11 mouse cellular contexts compared by ENCODE assay signal in the genomic region with DNA sequence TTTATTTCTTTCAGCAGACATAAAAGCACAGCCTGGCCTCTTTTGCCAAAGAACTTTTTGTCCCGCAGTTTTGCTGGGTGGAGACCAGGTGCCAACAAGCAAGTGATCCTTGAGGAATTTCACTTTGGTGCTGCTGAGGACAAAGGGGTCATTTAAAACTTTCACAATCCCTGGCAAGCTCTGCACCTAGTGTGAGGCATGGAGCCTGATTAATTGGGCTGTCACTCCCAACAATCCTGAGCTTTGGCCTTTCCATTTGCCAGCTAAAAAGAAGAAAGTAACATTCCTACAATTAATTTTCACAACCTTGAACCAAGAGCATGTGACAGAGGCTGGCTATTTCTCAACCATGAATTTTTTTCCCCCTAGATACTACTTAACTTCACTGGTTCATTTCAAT.
DNase-seq lines count a peak whose midpoint lies in the region; ATAC-seq and TF ChIP-seq lines count a peak whose summit lies in the region.
"Had no signal": no experiment of that assay in that cellular context is flagged by ENCODE, and none has a peak within 500 bp of the region (broad histone marks: within the 10 kb centered on the region; RNA-seq: fewer than 3 reads in every experiment).

No protein-coding gene starts in this region.

- peak; percentile 23; the same call in 1 of the 2 replicates for ATAC-seq in lung, postnatal 0 days
- no peak; the same call in 1 of the 2 replicates for ATAC-seq in hindbrain, embryonic 14.5 days (ENCODE audit: low FRiP score)
- ATAC-seq: midbrain, embryonic 13.5 days had no signal

- H3K4me1 ChIP-seq in lung, postnatal 0 days (ENCODE audit: insufficient read depth, low read depth, low read length): no peaks in the 10 kb centered on the region
- no peaks in the 10 kb centered on the region for H3K4me1 ChIP-seq in hindbrain, embryonic 14.5 days (replicated peaks; ENCODE audit: control insufficient read depth, insufficient read depth, low read length)
- H3K4me1 ChIP-seq: midbrain, embryonic 13.5 days had no signal

- 9% methylated on average over 1 of the region's 1 CpGs for WGBS in lung, postnatal 0 days
- 26% methylated on average over 1 of the region's 1 CpGs for WGBS in hindbrain, embryonic 14.5 days

- no peak overlapping the region for H3K4me3 ChIP-seq in lung, postnatal 0 days (ENCODE audit: low read depth, low read length)
- no peak overlapping the region for H3K4me3 ChIP-seq in hindbrain, embryonic 14.5 days (replicated peaks; ENCODE audit: low read length)
- H3K4me3 ChIP-seq: midbrain, embryonic 13.5 days had no signal

- no peaks in the 10 kb centered on the region for H3K36me3 ChIP-seq in lung, postnatal 0 days (ENCODE audit: insufficient read depth, low read length)
- no peaks in the 10 kb centered on the region for H3K36me3 ChIP-seq in hindbrain, embryonic 14.5 days (replicated peaks; ENCODE audit: control insufficient read depth, insufficient read depth)
- H3K36me3 ChIP-seq: midbrain, embryonic 13.5 days had no signal

- no peaks in the 10 kb centered on the region for H3K27me3 ChIP-seq in lung, postnatal 0 days (replicated peaks; ENCODE audit: insufficient read depth, low read length)
- no peaks in the 10 kb centered on the region for H3K27me3 ChIP-seq in hindbrain, embryonic 14.5 days (ENCODE audit: control insufficient read depth, insufficient read depth, low read length)
- H3K27me3 ChIP-seq: midbrain, embryonic 13.5 days had no signal

- peak; percentile 14 to 78 for DNase-seq in adrenal gland, adult (ENCODE audit: inconsistent age in 2 of 2, low spot score in 1 of 2)
- DNase-seq in adrenal gland, postnatal 4 days (ENCODE audit: low spot score in 2 of 2): no peak
- DNase-seq in lung, postnatal 0 days (ENCODE audit: low spot score): peak; percentile 19
- DNase-seq in lung, postnatal 4 days: no peak
- peak; percentile 28 for DNase-seq in hindbrain, embryonic 14.5 days (ENCODE audit: low spot score)
- DNase-seq in mesoderm, embryonic 11.5 days (ENCODE audit: low read depth, low spot score): peak; percentile 79
- no peak for DNase-seq in cerebellum, adult 9-11 months
- no peak for DNase-seq in cerebellum, adult 8-10 months
- DNase-seq: heart, postnatal 4 days; right cerebral cortex, postnatal 14 days had no signal

- TF ChIP-seq EP300 in lung, postnatal 0 days (IDR thresholded peaks at IDR 0.05): no peak

- no peaks in the 10 kb centered on the region for H3K9me3 ChIP-seq in lung, postnatal 0 days (ENCODE audit: low read length)
- H3K9me3 ChIP-seq in hindbrain, embryonic 14.5 days (ENCODE audit: control insufficient read depth, low read length): no peaks in the 10 kb centered on the region
- H3K9me3 ChIP-seq: midbrain, embryonic 13.5 days had no signal

- H3K27ac ChIP-seq in lung, postnatal 0 days (ENCODE audit: low read length): no peak overlapping the region
- H3K27ac ChIP-seq in hindbrain, embryonic 14.5 days: no peak overlapping the region
- H3K27ac ChIP-seq: midbrain, embryonic 13.5 days had no signal

- H3K4me2 ChIP-seq in lung, postnatal 0 days (replicated peaks; ENCODE audit: low read depth, low read length): no peak overlapping the region
- no peak overlapping the region for H3K4me2 ChIP-seq in hindbrain, embryonic 14.5 days (replicated peaks)
- H3K4me2 ChIP-seq: midbrain, embryonic 13.5 days had no signal

- TF ChIP-seq CTCF in lung, postnatal 0 days (IDR thresholded peaks at IDR 0.05): no peak

- H3K9ac ChIP-seq in lung, postnatal 0 days (replicated peaks; ENCODE audit: low read depth): no peak overlapping the region
- no peak overlapping the region for H3K9ac ChIP-seq in hindbrain, embryonic 14.5 days
- H3K9ac ChIP-seq: midbrain, embryonic 13.5 days had no signal

Comparison
In these comparisons a context has a peak if more than half of its experiments do, and no peak if none do; other contexts are left out.
1. DNase-seq: peak in adrenal gland, adult (2 of 2), lung, postnatal 0 days (single experiment), hindbrain, embryonic 14.5 days (single experiment) and mesoderm, embryonic 11.5 days (single experiment); none in adrenal gland, postnatal 4 days (0 of 2), lung, postnatal 4 days (0 of 2), cerebellum, adult 9-11 months (single experiment) and cerebellum, adult 8-10 months (single experiment).